9 mouse cellular contexts compared by ENCODE assay signal in the genomic region with DNA sequence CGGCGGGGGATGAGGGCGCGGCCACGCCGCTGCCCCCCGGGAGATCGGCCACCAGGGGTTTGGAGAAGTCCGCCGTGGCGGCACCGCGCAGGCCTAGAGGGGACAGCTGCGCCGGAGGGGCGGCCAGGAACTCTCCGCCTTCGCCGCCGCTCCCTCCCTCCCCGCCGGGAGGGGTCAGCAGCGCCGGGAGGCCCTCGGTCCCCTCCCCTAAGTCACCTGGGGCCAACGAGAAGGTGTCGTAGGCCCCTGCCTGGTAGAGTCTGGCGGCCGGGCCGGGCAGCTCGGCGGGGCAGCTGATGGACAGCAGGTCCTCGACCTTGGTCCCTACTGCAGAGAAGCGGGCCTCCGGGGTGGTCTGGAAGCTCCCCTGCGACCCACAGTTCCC. TPM values are rescaled to one million over a fixed set of nuclear protein-coding genes. Genes with fewer than 3 reads are reported as not detected.
DNase-seq lines count a peak whose midpoint lies in the region; ATAC-seq and TF ChIP-seq lines count a peak whose summit lies in the region.
"Had no signal": no experiment of that assay in that cellular context is flagged by ENCODE, and none has a peak within 500 bp of the region (broad histone marks: within the 10 kb centered on the region; RNA-seq: fewer than 3 reads in every experiment).

No protein-coding gene starts in this region.

- no peak overlapping the region for H3K27ac ChIP-seq in heart, embryonic 15.5 days
- no peak overlapping the region for H3K27ac ChIP-seq in forebrain, embryonic 15.5 days (replicated peaks)
- no peak overlapping the region for H3K27ac ChIP-seq in liver, embryonic 15.5 days (replicated peaks)

- peaks cover 92% of the 10 kb centered on the region for H3K27me3 ChIP-seq in heart, embryonic 15.5 days
- peaks cover 2% of the 10 kb centered on the region; the same call in 1 of the 2 replicates for H3K27me3 ChIP-seq in G1E (ENCODE audit: insufficient read depth, low read length)
- peaks cover 72% of the 10 kb centered on the region for H3K27me3 ChIP-seq in forebrain, embryonic 15.5 days
- H3K27me3 ChIP-seq in liver, embryonic 15.5 days, result peaks cover 94% of the 10 kb centered on the region

- DNase-seq in heart, postnatal 36 days, result no peak
- no peak for DNase-seq in G1E (ENCODE audit: low spot score)
- no peak for DNase-seq in adrenal gland, postnatal 14 days
- DNase-seq in spleen, adult 18-20 months, result no peak
- no peak for DNase-seq in layer of hippocampus, adult 9-11 months

- no peak overlapping the region for H3K9ac ChIP-seq in heart, embryonic 15.5 days
- H3K9ac ChIP-seq in forebrain, embryonic 15.5 days (replicated peaks), result no peak overlapping the region
- no peak overlapping the region for H3K9ac ChIP-seq in liver, embryonic 15.5 days

- WGBS in heart, embryonic 15.5 days, result 1% methylated on average over 35 of the region's 36 CpGs
- WGBS in forebrain, embryonic 15.5 days, result under 1% methylated on average over 35 of the region's 36 CpGs
- WGBS in liver, embryonic 15.5 days (ENCODE audit: insufficient replicate concordance), result 3% methylated on average over 35 of the region's 36 CpGs

- TF ChIP-seq CTCF in G1E (IDR thresholded peaks at IDR 0.05; ENCODE audit: low read depth, low read length), result no peak

- no peaks in the 10 kb centered on the region for H3K9me3 ChIP-seq in heart, embryonic 15.5 days (replicated peaks)
- H3K9me3 ChIP-seq in G1E (replicated peaks), result peaks cover 23% of the 10 kb centered on the region
- H3K9me3 ChIP-seq in forebrain, embryonic 15.5 days, result no peaks in the 10 kb centered on the region
- H3K9me3 ChIP-seq in liver, embryonic 15.5 days (replicated peaks), result no peaks in the 10 kb centered on the region

- no peak for ATAC-seq in heart, embryonic 15.5 days (replicated peaks; ENCODE audit: insufficient number of reproducible peaks, insufficient read depth, low FRiP score, low read depth)
- ATAC-seq in G1E (ENCODE audit: extremely low read depth, insufficient number of reproducible peaks, low FRiP score, poor library complexity, severe bottlenecking), result no peak
- no peak for ATAC-seq in forebrain, embryonic 15.5 days (replicated peaks)
- no peak for ATAC-seq in liver, embryonic 15.5 days (ENCODE audit: insufficient read depth)

- H3K4me1 ChIP-seq in heart, embryonic 15.5 days (replicated peaks), result peaks cover 30% of the 10 kb centered on the region
- H3K4me1 ChIP-seq in G1E (ENCODE audit: insufficient read depth, low read depth, low read length), result no peaks in the 10 kb centered on the region
- H3K4me1 ChIP-seq in forebrain, embryonic 15.5 days, result peaks cover 31% of the 10 kb centered on the region
- peaks cover 20% of the 10 kb centered on the region; the same call in 1 of the 2 replicates for H3K4me1 ChIP-seq in liver, embryonic 15.5 days (replicated peaks)

- H3K4me3 ChIP-seq in heart, embryonic 15.5 days, result peak overlapping the region; percentile 50
- H3K4me3 ChIP-seq in G1E (ENCODE audit: low read depth, low read length), result peak overlapping the region; percentile 7; the same call in 1 of the 2 replicates
- H3K4me3 ChIP-seq in forebrain, embryonic 15.5 days, result peak overlapping the region; percentile 46
- no peak overlapping the region for H3K4me3 ChIP-seq in liver, embryonic 15.5 days (replicated peaks)

- no peaks in the 10 kb centered on the region for H3K36me3 ChIP-seq in heart, embryonic 15.5 days
- H3K36me3 ChIP-seq in G1E (replicated peaks), result no peaks in the 10 kb centered on the region
- H3K36me3 ChIP-seq in forebrain, embryonic 15.5 days, result no peaks in the 10 kb centered on the region
- H3K36me3 ChIP-seq in liver, embryonic 15.5 days (replicated peaks), result no peaks in the 10 kb centered on the region

- H3K4me2 ChIP-seq in heart, embryonic 15.5 days, result peak overlapping the region; percentile 54
- peak overlapping the region; percentile 81 for H3K4me2 ChIP-seq in forebrain, embryonic 15.5 days (replicated peaks)
- peak overlapping the region; percentile 13; the same call in 1 of the 2 replicates for H3K4me2 ChIP-seq in liver, embryonic 15.5 days

- intact Hi-C loops in heart, postnatal 36 days (cut with DNase I), result no loop called here

RNA-seq across cellular contexts. Expression of a gene that starts 1.3 kb away (rescaled TPM):
- polyA plus RNA-seq in heart, embryonic 15.5 days (2015; fragmentation: Nextera tagmentation; extraction: Ambion mirVana), result not detected in 2 replicates
- not detected for total RNA-seq in heart, postnatal 36 days (2021)
- total RNA-seq in G1E (2014; fragmentation: Nextera tagmentation) (not detected in 2 replicates), G1E (2017) (not detected in 2 replicates)
- not detected in 2 replicates for polyA plus RNA-seq in G1E (2012)
- polyA plus RNA-seq in forebrain, embryonic 15.5 days (2015; fragmentation: Nextera tagmentation; extraction: Ambion mirVana), result not detected in 2 replicates
- not detected in 2 replicates for polyA plus RNA-seq in liver, embryonic 15.5 days (2015; fragmentation: Nextera tagmentation; extraction: Ambion mirVana)
- total RNA-seq in adrenal gland, postnatal 14 days (2021), result 0.26 TPM in 1 of 2 replicates, not detected in the other

RNA-seq across cellular contexts. Expression of a gene that starts 9.3 kb away (rescaled TPM):
- polyA plus RNA-seq in heart, embryonic 15.5 days (2015; fragmentation: Nextera tagmentation; extraction: Ambion mirVana), result 0.03 and 0.15 TPM in 2 replicates
- not detected for total RNA-seq in heart, postnatal 36 days (2021)
- total RNA-seq in G1E (2014; fragmentation: Nextera tagmentation) (not detected in 2 replicates), G1E (2017) (under 0.01 and 0.05 TPM in 2 replicates)
- not detected in 2 replicates for polyA plus RNA-seq in G1E (2012)
- polyA plus RNA-seq in forebrain, embryonic 15.5 days (2015; fragmentation: Nextera tagmentation; extraction: Ambion mirVana), result 7.2 and 7.4 TPM in 2 replicates
- polyA plus RNA-seq in liver, embryonic 15.5 days (2015; fragmentation: Nextera tagmentation; extraction: Ambion mirVana), result not detected in 2 replicates
- total RNA-seq in adrenal gland, postnatal 14 days (2021), result 0.44 and 0.83 TPM in 2 replicates
- total RNA-seq: hematopoietic stem cell, adult 5-6 weeks had no signal

Comparison
In these comparisons a context has a peak if more than half of its experiments do, and no peak if none do; other contexts are left out.
1. H3K4me2 ChIP-seq: peak in every context shown above with its lines; median percentile 81 in forebrain, embryonic 15.5 days; 54 in heart, embryonic 15.5 days; 13 in liver, embryonic 15.5 days.